Mouse (Mus musculus) frontal cortex, adult 2 months (tissue): ENCODE results near the gene Zfp787. TPM values are rescaled to one million over a fixed set of nuclear protein-coding genes. Genes with fewer than 3 reads are reported as not detected.

Experiments
- DNase-seq, 2 experiments: peaks; one replicate each; pipeline ENCODE4 v3.0.0; 2022; ENCODE audit warnings: low spot score in 1 of 2; ENCODE audit errors: extremely low spot score in 1 of 2
- polyA plus RNA-seq: library from polyadenylated mRNA; depleted of rRNA; stranded (reverse); fragments of >200 nt; gene quantifications from 2 replicates; pipeline ENCODE4 v1.2.3, GENCODE M21; 2012

Zfp787 gene
- polyA plus RNA-seq, 1 experiment = 33.9 TPM

DNA sequence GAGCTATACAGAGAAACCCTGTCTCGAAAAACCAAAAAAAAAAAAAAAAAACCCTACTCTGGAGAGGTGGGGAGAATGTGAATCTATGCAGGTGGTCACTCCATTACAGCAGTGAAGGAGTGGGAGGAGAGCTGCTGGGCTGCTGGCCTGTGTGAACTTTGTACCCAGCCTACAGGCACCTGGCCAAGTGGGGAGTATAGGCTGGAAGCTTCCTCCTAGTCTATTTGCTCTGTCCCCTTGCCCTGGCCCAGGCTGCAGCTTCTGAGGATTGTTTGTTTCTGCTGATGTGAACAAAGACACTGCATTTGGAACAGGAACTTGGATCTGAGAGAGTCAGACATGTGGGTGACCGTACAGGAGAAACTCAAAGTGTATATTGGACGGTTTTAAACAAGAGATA lies 13.6 kb upstream of the Zfp787 start:
- DNase-seq = no peak

DNA sequence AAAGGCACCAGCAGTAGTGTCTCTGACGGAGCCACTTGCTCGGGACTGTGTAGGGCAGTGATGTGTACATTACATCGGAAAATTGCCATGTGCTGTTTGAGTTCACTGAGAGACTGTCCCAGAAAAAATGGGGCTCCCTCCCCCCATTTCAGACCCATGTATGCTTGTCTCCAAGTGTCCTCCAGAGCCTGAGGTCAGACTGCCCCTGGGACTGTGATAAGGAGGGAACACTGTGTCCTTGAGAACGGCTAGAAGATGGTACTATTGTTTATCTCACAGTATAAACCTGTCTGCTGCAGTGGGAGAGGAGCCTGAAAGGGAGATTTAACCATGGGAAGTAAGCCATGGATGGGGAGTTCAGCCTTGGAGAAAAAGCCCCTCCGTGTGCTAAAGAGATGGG lies 8.9 kb upstream of the Zfp787 start:
- DNase-seq = no peak

DNA sequence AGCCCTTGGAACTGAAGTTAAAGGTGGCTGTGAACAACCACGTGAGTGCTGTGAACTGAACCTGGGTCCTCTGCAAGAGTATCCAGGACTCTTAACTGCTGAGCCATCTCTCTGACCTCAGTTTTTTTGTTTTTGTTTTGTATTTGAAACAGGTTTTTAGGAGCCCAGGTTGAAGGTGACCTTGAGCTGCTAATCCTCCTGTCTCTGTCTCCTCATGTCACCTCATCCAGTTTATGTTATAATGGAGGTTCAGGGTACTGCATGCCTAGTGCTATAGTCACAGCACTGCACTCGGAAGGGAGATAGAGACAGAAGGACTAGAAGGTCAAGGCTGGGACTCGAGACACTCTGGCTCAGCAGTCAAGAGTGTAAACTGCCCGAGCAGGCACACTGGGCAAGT lies 6.4 kb upstream of the Zfp787 start:
- DNase-seq = no peak

GRCm38 (mm10) chr7:6161541-6161940 lies 5.7 kb upstream of the Zfp787 start:
- DNase-seq = no peak

DNA sequence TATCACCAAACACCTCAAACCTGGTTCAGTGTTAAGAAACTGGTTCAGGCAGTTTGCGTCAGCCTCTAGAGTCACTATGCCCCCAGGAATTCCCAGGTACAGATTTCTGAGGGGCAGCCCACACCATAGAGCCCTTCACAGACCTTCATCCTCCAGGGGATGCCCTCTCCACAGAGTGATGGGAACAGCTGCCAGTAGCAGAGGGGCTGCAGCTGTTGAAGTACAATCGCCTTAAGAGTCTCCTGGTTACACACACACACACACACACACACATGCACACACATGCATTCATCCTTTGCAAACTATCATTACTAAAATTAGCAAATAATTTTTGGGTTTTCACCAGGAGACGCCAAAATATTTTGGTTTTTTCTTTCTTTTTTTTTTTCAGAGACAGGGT lies 3.8 kb upstream of the Zfp787 start:
- DNase-seq = no peak

- no peak for DNase-seq
Measured at GRCm38 (mm10) chr7:6157479-6157878, 1.7 kb upstream of the Zfp787 start.

DNA sequence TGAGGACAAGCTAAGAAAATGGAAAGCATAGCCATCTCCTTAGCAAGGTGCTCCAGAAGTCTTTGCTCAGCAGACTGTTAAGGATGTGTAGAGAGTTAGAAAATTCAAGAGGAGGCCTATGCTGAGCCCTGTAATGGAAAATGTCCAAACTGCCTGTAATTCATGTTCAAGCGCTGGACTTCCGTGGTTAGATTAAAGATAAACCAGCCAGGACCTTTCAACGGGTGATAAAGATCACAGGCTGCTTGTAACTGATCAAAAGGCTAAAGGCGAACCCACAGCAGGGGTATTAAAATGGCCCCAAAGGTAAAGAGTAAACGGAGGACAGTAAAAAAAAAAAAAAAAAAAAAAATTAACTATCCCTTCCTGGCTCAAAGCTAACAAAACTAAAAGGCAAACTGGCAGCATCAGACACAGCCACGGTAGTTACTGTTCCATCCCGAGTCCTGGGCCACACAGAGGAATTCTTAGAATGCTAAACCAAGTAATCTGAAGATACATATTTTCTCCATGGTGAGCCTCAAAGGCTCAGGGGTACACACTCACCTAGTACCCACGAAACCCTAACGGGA lies 1.2 kb upstream of the Zfp787 start:
- no peak for DNase-seq

DNA sequence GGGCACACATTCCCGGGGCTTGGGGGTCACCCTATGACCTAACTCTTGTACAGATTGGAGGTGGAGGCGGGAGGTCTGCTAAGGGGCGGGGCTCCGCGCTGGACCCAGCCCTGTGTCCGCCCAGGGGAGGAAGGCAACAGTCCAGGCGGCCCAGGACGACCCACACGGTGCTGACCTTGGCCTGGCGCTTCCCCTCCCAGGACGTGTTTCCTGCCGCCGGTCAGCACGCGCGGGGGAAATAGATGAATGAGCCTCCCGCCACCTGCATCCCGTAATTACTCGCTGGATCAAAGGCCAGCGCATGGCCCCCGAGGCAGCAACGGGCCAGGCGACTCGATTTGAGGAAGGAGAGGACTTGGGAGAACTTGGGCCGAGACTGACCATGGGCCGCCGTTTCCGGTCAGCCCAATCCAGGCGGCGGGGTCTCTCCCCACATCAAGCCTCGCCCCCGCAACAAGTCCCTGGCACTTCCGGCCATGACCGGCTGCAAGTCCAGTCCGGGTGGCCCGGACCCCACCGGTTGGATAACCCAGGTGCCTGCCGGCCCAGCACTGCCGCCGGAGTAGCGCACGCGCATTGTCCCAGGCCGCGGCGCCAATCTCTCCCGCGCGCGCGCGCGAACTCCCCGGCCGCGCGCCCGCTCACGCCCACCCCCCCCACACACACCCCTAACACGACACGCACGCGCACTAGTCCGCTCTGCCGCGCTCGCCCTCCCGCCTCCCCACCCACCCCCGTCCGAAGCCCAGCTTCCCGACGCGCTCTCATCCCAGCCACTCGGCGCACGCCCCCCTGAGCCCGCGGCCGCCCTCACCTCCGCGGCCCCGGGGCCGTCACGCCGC lies 545 bp downstream of the Zfp787 start:
- peak; percentile 39 to 79 for DNase-seq

DNA sequence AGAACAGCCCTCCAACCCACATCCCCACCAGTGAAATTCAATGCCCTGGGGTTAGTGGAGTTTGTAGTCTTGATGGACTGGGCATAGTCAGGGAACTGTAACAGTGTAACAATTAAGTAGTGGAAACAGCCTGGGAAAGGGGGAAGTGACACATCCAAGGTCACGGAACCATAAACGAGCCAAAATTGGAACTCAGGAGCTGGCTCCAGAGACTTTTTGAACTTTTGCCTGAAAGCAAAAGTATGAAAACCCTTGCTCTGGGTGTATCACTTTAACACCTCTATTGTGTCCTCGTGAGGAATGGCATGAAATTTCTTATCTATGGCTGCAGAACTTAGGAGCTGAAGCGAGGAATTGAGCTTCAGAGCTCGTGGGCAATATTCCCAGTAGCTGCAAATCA lies 1.6 kb downstream of the Zfp787 start:
- no peak for DNase-seq

DNA sequence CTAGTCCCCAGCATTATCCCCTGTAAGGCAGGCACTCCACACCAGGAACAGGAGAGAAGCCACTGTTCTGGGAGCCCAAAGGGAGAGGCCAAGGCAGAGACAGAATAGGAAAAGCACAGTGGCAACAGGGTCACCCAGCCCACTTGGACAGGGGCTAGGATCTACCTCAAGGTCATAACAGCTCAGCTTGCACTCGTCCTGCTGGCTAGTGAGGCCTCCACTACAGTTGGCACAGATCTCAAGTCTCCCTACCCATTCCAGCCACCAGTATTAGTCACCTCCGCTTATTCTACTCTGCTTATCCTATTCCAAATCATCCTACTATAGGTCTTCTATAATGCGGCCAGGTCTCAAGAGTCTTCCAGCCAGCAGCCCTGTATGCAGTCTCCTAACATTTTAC lies 2.7 kb downstream of the Zfp787 start:
- DNase-seq = no peak

- DNase-seq = no peak
Measured at GRCm38 (mm10) chr7:6152036-6152435, 3.8 kb downstream of the Zfp787 start.

- no peak for DNase-seq
Measured at GRCm38 (mm10) chr7:6151266-6151665, 4.5 kb downstream of the Zfp787 start.

DNA sequence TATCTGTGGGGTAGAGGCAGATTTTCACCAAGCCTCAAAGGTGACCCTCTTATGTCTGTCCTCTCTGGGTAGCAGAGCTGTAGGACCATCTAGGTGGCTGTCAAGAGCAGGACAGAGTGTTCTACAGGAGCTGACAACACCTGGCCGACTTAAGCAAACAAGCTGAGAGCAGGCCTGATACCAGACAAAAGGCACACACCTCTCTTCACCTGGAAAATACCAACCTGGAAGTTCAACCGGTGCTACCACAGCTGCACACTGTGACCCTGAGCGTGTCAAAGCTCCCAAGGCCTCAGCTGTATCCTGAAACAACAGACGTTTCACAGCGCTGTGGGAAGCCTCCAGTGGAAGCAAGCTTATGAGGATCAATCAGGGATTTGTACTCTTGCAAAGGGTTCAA lies 8.1 kb downstream of the Zfp787 start:
- no peak for DNase-seq

DNA sequence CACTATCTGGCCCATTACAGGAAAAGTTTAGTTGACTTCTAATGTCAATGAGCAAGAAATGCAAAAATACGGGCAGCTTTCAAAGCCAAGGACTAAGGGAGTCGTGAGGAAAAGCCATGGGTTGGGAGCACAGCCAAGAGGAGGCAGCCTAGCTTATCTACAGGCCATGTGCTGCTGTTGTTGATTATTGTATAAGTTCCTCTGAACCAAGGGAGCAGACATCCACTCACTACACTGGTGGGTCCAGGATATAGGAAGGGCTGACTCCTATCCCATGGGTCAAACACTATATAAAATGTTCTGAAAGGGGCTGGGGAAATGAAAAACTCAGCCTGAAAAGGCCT lies 8.8 kb downstream of the Zfp787 start:
- DNase-seq = no peak

DNA sequence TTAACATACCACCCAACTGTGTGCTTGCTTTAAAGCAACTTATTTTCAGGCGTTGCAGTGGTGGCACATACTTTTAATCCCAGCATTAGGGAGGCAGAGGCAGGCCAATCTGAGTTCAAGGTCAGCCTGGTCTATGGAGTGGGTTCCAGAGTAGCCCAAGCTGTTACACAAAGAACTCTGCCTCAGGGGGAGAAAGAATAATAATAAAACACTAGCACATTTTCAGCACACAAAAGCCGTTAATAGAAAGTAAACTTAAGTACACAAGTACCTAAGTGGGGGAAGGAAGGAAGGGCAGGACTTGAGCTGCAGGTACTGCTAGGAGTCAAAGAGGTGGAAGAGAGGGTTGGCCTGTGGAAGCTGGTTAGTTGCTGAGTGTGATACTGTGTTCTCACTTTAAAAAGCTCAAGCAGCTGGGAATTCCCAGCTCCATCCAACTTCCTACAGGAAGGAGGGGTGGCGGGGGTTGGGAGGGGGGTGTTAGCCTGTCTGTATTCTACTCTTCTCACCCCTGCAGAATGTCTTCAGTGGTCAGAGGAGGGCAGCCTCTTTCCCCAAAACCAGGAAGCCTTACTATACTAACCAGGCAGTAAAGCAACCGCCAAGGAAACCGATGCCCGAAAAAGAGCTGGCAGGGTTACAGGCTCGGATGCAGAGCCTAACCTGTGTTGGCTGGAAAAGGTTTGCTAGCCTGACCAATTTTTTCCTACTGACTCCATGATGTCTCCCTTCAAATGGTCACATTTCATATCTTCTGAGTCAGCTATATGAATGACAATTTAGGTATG lies 9.4 kb downstream of the Zfp787 start:
- DNase-seq = no peak

- DNase-seq = no peak
Measured at GRCm38 (mm10) chr7:6145423-6146188, 10.2 kb downstream of the Zfp787 start.

- no peak for DNase-seq
Measured at GRCm38 (mm10) chr7:6143991-6144531, 11.7 kb downstream of the Zfp787 start.

DNA sequence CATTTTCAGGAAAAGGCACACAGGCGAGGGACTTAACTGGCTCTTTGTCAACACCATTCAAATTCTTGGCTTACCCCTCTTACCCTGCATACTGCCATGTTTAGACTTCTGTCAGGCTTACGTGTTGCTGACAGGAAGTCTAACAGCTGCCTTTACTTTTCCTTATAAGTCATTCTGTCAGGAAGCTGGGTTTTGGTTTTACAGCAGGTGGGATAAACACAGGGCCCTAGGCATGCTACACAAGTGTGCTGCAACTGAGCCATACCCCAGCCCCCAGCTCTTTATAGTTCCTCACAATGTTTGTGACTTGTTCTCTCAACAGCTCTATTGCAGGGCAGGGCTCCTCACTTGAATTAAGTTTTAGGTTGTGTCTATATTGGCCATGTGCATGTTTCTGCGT lies 16.5 kb downstream of the Zfp787 start:
- DNase-seq = no peak

DNA sequence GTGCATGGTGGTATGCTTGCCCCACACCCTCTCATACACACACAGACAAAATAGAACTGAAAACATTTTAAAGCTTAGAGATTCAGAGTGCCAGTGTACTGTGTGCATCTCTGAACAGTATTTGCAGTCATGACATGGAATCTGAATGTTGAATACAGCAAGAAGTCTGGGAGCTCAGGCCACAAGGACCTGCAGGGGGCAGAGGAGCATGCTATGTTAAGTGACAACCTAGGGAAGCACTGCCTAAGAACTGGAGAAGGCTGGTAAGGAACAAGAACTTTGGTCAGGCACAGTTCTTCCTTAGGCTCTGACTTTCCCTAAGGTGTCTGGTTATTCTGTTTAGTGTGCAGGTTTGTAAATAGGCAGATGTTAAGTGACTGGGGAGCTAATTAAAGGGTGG lies 19.3 kb downstream of the Zfp787 start:
- DNase-seq = no peak

GRCm38 (mm10) chr7:6132646-6133045 lies 23.2 kb downstream of the Zfp787 start:
- no peak for DNase-seq

DNA sequence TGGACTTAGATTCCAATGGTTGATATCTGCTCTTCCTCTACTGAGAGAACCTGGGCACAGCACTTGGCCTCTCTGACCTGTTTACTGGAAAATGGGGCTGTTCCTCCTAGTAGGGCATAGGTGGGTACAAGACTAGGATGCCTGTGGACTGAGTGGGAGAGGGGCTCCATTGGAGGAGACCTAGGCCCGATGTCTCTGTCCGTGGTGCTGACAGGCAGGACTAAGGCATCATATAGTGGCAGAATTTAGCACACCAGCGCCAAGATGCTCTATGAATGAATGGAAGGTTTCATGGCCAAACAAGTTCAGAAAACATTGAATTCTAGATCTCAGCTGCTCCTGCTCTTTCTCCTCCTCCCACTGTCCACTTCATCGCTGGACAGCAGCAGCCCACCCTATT lies 25.5 kb downstream of the Zfp787 start:
- DNase-seq = no peak
